Mouse (Mus musculus) forebrain, embryonic 10.5 days (tissue): ENCODE data around the gene Tcp11l2. TPM values are rescaled to one million over a fixed set of nuclear protein-coding genes. Genes with fewer than 3 reads are reported as not detected.

Source experiments
- DNase-seq: peaks from one replicate; pipeline ENCODE4 v3.0.0-alpha.2; 2017; ENCODE audit warnings: low spot score; ENCODE audit errors: extremely low spot score
- H3K27ac ChIP-seq: fragments of 300-500 bp; sonication (generic); 2 replicates; pipeline ENCODE4 v1.5.1; 2016; ENCODE audit warnings: mild to moderate bottlenecking
- H3K27me3 ChIP-seq: fragments of 300-500 bp; sonication (generic); 2 replicates; pipeline ENCODE4 v1.6.1; 2016; ENCODE audit warnings: mild to moderate bottlenecking; ENCODE audit not compliant: poor library complexity, severe bottlenecking
- H3K36me3 ChIP-seq: fragments of 300-500 bp; sonication (generic); replicated peaks from 2 replicates; pipeline ENCODE4 v1.6.1; 2016; ENCODE audit warnings: mild to moderate bottlenecking, moderate library complexity
- H3K4me1 ChIP-seq: fragments of 300-500 bp; sonication (generic); 2 replicates; pipeline ENCODE4 v1.6.1; 2016
- H3K4me3 ChIP-seq: fragments of 300-500 bp; sonication (generic); 2 replicates; pipeline ENCODE4 v1.5.1; 2016; ENCODE audit warnings: mild to moderate bottlenecking, moderate library complexity
- H3K9me3 ChIP-seq: fragments of 300-500 bp; sonication (generic); 2 replicates; pipeline ENCODE4 v1.6.1; 2016; ENCODE audit warnings: mild to moderate bottlenecking, moderate library complexity
- WGBS: fragments of 180-500 bp; shearing (Covaris S2); methylation state at CpG from one replicate; pipeline ENCODE4 v1.1.7; 2016; 5-methylcytosine and 5-hydroxymethylcytosine counted together
- polyA plus RNA-seq: library from polyadenylated mRNA; unstranded; fragments of >200 nt; fragmentation: Nextera tagmentation; extraction: Ambion mirVana; gene quantifications from 2 replicates; pipeline ENCODE4 v1.2.1, GENCODE M21; 2016

Tcp11l2 gene
- polyA plus RNA-seq, 1 experiment from 2014 or later = 2.6 TPM

DNA sequence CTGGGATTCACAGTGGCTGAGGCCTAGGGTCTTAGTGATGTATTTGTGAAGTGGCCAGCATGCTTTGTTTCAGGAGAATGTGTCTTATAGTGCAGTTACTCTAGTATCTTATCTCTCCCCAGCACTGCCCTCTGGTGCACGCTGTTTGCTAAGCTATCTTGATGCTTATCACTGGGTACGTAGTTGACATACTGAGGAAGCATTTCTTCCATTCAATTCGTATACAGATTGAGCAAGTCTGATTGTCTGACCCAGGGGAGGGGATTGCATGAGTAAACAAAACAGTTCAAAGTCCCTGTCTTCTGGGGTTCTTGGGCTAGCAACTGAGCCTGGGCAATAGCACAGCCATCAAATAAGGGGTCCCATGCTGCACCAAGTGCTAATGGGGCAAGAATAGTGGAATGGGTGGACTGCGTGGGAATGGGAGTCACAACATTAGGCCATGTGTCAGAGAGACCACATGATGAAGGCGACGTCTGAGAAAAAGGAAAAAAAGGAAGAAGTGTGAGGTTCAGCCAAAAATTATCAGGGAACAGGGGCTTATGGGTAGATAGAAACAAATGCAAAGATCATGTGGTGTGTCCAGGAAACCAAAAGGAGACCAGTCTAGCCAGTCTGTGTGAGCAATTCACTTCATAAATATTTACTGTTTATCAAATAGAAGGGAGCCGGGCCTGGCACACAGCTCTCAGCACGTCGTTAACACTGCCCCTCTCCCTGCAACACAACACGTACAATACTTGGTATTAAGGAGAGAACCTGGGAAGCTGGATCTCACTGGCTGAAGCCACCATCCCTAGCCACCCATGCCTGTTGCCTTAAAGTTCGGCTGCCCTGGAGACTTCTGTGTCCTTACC, 33.4 kb upstream of the Tcp11l2 start:
- H3K4me1 ChIP-seq = peaks cover 5% of the 10 kb centered on the region
- H3K9me3 ChIP-seq = no peaks in the 10 kb centered on the region
- no peaks in the 10 kb centered on the region for H3K36me3 ChIP-seq
- no peak overlapping the region for H3K27ac ChIP-seq
- no peaks in the 10 kb centered on the region for H3K27me3 ChIP-seq
- no peak overlapping the region for H3K4me3 ChIP-seq
- no peak for DNase-seq
- 85% methylated on average over 11 of the region's 11 CpGs for WGBS

DNA sequence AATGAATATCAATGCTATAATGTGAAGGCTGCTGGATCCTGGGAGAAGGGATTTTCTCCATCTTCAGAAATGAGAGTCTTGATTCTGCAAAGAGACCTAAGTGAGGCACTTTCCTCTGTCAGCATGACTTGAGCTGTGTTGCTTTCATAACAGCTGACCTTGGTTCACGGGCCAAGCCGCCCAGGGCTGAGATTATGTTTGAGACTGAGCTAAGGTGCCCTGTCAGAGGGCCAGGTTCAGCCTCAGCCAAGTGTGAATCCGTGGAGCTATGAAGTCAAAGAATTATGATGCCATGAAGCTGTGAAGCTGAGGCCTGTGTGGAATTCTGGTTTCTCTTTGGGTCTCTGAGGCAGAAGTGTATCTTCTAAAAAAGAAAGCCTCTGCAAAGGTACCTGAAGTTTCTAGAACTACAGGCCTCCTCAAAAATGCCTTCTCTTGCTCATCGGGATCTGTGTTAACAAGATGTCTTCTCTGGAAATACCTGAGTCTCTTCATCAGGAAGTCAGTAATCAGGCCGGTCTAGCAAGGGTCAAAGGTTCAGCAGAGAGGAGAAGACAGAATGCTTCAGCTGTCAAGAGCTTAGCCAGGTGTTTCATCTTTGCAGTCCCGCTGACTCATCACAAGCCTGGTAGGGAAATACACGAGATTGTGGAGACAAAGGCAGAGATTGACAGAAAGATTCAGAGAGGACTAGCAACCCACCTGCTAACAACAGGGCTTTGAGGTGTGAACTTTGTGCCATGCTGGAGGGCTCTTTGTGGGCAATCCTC, 31.4 kb upstream of the Tcp11l2 start:
- WGBS = 74% methylated on average over 7 of the region's 7 CpGs
- Histone ChIP-seq H3K36me3 (no peaks in the 10 kb centered on the region), H3K27me3 (no peaks in the 10 kb centered on the region), H3K4me1 (peaks cover 8% of the 10 kb centered on the region), H3K9me3 (no peaks in the 10 kb centered on the region), H3K27ac (no peak overlapping the region), H3K4me3 (no peak overlapping the region)
- no peak for DNase-seq

DNA sequence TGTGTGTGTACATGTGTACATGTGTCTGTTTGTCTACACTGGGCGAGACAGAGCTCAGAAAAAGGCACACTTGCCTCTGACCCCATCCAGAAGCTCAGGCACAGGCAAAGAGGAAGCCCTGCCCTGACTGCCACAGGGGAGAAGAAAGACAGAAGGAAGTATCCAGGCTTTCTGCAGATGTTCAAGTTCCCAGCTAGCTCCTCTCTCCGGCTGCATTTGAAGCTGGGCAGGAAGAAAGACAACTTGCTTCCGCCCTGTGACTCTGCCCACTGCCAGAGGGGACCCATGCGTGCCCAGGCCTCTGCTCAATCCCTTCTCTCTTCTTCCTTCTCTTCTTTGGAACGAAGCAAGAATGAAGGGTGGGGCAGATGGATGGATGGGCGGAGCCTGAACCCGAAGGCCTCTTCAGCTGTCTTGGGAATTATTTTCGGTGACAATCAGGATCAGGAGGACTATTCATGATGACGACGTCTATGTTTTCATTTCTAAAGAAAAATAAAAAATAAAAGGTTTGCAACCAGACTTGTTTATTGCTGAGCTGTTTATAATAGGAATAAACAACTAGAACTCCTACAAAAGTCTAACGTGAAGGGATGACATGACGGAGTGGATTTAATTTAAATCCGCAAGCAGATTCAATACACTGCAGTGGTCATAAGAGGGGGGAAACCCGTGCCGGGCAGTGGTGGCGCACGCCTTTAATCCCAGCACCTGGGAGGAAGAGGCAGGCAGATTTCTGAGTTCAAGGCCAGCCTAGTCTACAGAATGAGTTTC, 27.1 kb upstream of the Tcp11l2 start:
- no peaks in the 10 kb centered on the region for H3K36me3 ChIP-seq
- 82% methylated on average over 17 of the region's 17 CpGs for WGBS
- no peaks in the 10 kb centered on the region for H3K27me3 ChIP-seq
- H3K9me3 ChIP-seq = no peaks in the 10 kb centered on the region
- H3K4me1 ChIP-seq = peaks cover 7% of the 10 kb centered on the region
- H3K27ac ChIP-seq = 0 out of 2 replicates have a peak overlapping the region, but pooled peaks have one; percentile 25
- H3K4me3 ChIP-seq = no peak overlapping the region
- no peak for DNase-seq

DNA sequence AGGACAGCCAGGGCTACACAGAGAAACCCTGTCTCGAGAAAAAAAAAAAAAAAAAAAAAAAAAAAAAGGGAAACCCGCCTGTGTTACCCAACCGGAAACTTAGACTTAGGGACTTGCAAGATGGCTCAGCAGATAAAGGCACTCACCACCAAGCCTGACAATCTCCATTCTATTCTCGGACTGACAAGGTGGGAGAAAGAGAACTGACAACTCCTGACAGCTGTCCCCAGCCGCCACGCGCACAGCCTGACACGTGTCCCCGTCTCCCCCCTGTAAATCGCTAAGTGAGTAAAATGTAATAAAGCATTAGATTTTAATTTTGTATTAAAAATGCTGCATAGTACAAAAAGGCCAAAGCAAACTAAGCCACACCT, 26.5 kb upstream of the Tcp11l2 start:
- 83% methylated on average over 10 of the region's 10 CpGs for WGBS

DNA sequence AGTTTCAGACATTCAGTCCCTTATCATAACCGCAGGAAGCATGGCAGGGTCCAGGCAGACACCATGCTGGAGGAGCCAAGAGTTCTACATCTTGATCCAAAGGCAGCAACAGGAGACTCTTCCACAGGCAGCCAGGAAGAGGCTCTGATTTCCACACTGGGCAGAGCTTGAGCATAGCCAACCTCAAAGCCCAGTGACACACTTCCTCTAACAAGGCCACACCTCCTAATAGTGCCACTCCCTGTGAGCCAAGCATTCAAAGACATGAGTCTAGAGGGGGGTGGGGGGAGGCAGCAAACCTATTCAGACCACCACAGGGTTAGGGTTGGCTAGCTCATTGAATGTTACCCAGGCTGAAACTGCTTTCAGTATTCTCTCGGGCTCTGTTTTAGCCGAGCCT, 24.6 kb upstream of the Tcp11l2 start:
- DNase-seq = no peak
- no peaks in the 10 kb centered on the region for H3K27me3 ChIP-seq
- peaks cover 10% of the 10 kb centered on the region for H3K4me1 ChIP-seq
- H3K4me3 ChIP-seq = no peak overlapping the region
- 93% methylated on average over 3 of the region's 3 CpGs for WGBS
- H3K9me3 ChIP-seq = no peaks in the 10 kb centered on the region
- H3K36me3 ChIP-seq = no peaks in the 10 kb centered on the region
- no peak overlapping the region for H3K27ac ChIP-seq

More for the DNA sequence above, 26.5 kb upstream of the Tcp11l2 start:
- no peaks in the 10 kb centered on the region for H3K27me3 ChIP-seq
- H3K36me3 ChIP-seq = no peaks in the 10 kb centered on the region
- H3K9me3 ChIP-seq = no peaks in the 10 kb centered on the region
- no peak overlapping the region for H3K27ac ChIP-seq
- H3K4me3 ChIP-seq = no peak overlapping the region
- H3K4me1 ChIP-seq = peaks cover 10% of the 10 kb centered on the region
- DNase-seq = no peak

DNA sequence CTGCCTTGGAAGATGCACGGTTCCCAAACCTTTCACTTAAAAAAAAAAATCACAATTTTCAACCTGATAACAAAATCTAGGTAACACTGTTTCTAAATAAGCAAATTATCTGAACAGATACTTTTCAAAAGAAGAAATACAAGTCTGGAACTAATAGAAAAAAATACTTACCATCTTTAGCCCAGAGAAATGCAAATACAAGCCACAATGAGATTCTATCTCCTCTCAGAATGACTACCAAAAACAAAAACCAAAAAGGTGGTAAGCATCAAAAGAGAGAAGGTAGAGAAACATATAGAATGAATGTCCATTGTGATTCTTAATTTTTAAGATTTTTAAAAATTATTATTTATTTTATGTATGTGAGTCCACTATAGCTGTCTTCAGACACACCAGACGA, 23.9 kb upstream of the Tcp11l2 start:
- Histone ChIP-seq H3K27ac (no peak overlapping the region), H3K9me3 (no peaks in the 10 kb centered on the region), H3K4me3 (no peak overlapping the region), H3K27me3 (no peaks in the 10 kb centered on the region), H3K4me1 (peaks cover 10% of the 10 kb centered on the region), H3K36me3 (no peaks in the 10 kb centered on the region)
- no peak for DNase-seq
- WGBS = 87% methylated on average over 2 of the region's 2 CpGs

DNA sequence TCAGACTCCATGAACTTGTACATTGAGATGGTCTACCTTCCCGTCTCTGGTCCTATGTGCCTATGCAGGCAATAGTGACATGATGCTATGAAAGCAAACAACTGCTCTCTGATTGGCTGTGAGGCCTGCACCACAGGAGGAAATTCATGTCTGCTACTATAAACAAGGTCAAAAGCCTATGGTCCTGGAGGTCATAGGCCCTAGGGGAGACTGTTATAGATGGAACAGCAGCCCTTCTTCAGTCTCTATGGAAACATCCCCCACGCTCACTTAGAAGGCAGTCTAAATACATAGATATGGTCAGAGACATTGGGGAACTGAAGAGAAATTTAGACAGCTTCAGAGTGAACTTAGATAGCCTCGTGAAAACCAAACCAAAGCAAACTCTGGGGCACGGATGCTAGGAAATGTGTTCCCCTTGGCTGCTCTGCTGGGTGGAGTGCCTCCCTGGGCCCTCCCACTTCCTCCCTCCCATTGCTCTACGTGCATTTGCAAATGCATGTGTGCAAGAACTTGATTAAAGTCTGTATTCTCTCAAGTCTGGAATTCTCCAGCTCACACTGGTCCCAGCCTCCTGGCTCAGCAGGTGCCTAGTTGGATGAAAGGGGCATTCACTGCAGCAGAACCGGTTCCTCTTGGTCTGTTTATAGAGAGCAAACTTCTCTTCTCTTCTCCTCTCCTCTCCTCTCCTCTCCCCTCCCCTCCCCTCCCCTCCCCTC, 22.0 kb upstream of the Tcp11l2 start:
- Histone ChIP-seq H3K27me3 (no peaks in the 10 kb centered on the region), H3K4me1 (peaks cover 7% of the 10 kb centered on the region), H3K36me3 (no peaks in the 10 kb centered on the region), H3K27ac (no peak overlapping the region), H3K9me3 (peaks cover 12% of the 10 kb centered on the region; the same call in 1 of the 2 replicates), H3K4me3 (no peak overlapping the region)
- no peak for DNase-seq
- 41% methylated on average over 6 of the region's 6 CpGs for WGBS

DNA sequence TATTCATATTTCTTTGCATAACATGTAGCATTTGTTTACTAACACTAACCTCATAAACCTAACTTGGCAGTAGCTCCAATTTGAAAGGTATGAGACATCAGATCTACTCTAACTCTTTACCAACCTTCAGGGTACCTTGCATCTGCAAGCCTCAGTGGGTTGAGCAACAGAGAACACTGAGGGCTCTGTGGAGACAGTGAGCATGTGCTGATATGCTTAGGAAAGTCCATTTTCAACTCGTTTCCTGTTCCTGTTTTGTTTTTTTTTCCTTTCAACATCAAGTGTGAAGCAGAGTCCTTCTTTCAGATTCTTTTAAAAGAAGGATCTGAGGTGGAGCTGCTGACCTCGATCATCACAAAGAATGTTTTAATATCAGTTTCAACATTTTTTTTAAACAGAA, 20.3 kb upstream of the Tcp11l2 start:
- H3K4me3 ChIP-seq = no peak overlapping the region
- H3K27ac ChIP-seq = no peak overlapping the region
- DNase-seq = no peak
- H3K4me1 ChIP-seq = peaks cover 7% of the 10 kb centered on the region
- WGBS = 79% methylated on average over 2 of the region's 2 CpGs
- H3K36me3 ChIP-seq = no peaks in the 10 kb centered on the region
- H3K27me3 ChIP-seq = no peaks in the 10 kb centered on the region
- H3K9me3 ChIP-seq = peaks cover 12% of the 10 kb centered on the region; the same call in 1 of the 2 replicates

DNA sequence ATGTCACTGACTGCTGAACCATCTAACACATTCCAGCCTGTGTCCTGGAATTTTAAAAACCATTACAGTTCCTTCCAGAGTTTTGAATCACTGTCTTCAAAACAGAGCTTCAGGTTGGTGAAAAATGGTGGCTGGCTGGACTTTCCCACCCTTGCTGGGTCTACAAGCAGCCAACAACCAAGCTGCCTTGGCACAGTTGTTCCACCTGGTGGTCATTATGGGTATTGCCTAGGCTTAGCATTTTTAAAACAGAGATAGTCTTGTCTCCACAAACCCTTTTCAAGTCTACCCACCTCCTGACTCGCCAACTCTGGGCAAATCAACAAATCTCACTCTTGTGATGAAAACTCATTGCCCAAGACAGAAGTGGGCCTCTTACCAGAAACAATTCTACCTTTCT, 17.9 kb upstream of the Tcp11l2 start:
- H3K27ac ChIP-seq = no peak overlapping the region
- DNase-seq = no peak
- 96% methylated on average over 1 of the region's 1 CpGs for WGBS
- H3K27me3 ChIP-seq = no peaks in the 10 kb centered on the region
- H3K36me3 ChIP-seq = no peaks in the 10 kb centered on the region
- H3K4me3 ChIP-seq = no peak overlapping the region
- H3K4me1 ChIP-seq = peaks cover 16% of the 10 kb centered on the region
- H3K9me3 ChIP-seq = peaks cover 12% of the 10 kb centered on the region; the same call in 1 of the 2 replicates

DNA sequence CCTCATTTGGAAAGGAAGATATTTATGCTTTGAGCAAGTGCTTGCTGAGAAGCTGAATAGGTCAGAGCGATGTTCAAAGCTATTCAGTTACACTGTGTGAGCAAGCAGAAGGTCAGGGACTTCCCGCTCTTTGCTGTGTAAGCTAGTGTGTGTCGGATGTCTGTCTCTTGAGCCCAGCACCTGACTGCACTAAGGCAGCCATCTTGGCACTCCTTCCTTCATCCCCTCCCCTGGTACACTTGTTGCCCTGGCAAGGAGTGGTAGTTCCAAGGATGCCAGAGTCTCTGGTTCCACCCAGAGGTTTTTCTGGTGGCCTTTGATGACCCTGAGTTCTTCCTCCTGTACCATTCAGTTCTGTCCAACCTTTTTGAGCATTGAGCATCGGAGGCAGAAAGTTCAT, 16.4 kb upstream of the Tcp11l2 start:
- Histone ChIP-seq H3K9me3 (peaks cover 12% of the 10 kb centered on the region; the same call in 1 of the 2 replicates), H3K4me1 (peaks cover 9% of the 10 kb centered on the region), H3K4me3 (no peak overlapping the region), H3K27ac (no peak overlapping the region), H3K36me3 (no peaks in the 10 kb centered on the region), H3K27me3 (no peaks in the 10 kb centered on the region)
- WGBS = 91% methylated on average over 4 of the region's 4 CpGs
- no peak for DNase-seq

DNA sequence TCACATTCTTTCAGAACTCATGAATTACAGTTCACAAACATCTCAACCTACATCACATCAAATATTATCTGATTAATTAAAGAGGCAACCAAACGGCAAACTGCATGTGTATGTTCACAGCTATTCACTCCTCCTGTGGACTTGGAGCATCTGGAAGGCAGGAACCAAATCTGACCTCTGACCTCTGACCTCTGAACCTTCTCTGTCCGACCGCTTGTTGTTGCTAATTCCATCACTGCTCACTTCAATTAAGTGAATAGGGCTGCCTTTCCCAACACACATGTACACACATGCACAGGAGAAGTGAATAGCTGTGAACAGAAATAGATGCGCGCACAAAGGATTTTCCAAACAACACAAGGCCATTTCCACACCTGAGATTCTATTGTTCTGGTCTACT, 14.3 kb upstream of the Tcp11l2 start:
- no peaks in the 10 kb centered on the region for H3K36me3 ChIP-seq
- 62% methylated on average over 5 of the region's 5 CpGs for WGBS
- H3K4me1 ChIP-seq = peaks cover 9% of the 10 kb centered on the region
- no peak overlapping the region for H3K4me3 ChIP-seq
- H3K9me3 ChIP-seq = peaks cover 12% of the 10 kb centered on the region; the same call in 1 of the 2 replicates
- no peak for DNase-seq
- H3K27ac ChIP-seq = no peak overlapping the region
- H3K27me3 ChIP-seq = no peaks in the 10 kb centered on the region
